Mouse (Mus musculus): ENCODE measurements around the gene Farp1. TPM values are rescaled to one million over a fixed set of nuclear protein-coding genes. Genes with fewer than 3 reads are reported as not detected.

The Farp1 gene
- polyA plus RNA-seq, 1 experiment = 28.8 TPM

- DNase-seq = peak; percentile 53
- Histone ChIP-seq H3K36me3 (ENCODE audit: control insufficient read depth, insufficient read depth, low read length) (no peaks in the 10 kb centered on the region), H3K4me3 (ENCODE audit: insufficient read depth, low read depth, low read length) (peak overlapping the region; percentile 8), H3K27me3 (replicated peaks; ENCODE audit: control insufficient read depth, insufficient read depth, low read length) (no peaks in the 10 kb centered on the region), H3K4me1 (ENCODE audit: control insufficient read depth, insufficient read depth, low read length) (peaks cover 46% of the 10 kb centered on the region), H3K27ac (ENCODE audit: insufficient read depth, low read depth, low read length) (peak overlapping the region; percentile 91)
- 37% methylated on average over 3 of the region's 3 CpGs for WGBS
- no peak for TF ChIP-seq CTCF (conservative IDR thresholded peaks at IDR 0.05; ENCODE audit: insufficient read depth, insufficient read length, low read depth, low read length)
- TF ChIP-seq POLR2A (IDR thresholded peaks at IDR 0.05; ENCODE audit: low read depth, low read length) = no peak
Measured at GRCm38 (mm10) chr14:121145291-121145690, 110.3 kb downstream of the Farp1 start.

- DNase-seq = peak; percentile 95
- WGBS = 15% methylated on average over 10 of the region's 10 CpGs
- H3K36me3 ChIP-seq (ENCODE audit: control insufficient read depth, insufficient read depth, low read length) = no peaks in the 10 kb centered on the region
- peaks cover 46% of the 10 kb centered on the region for H3K4me1 ChIP-seq (ENCODE audit: control insufficient read depth, insufficient read depth, low read length)
- H3K4me3 ChIP-seq (ENCODE audit: insufficient read depth, low read depth, low read length) = peak overlapping the region; percentile 8
- TF ChIP-seq CTCF (conservative IDR thresholded peaks at IDR 0.05; ENCODE audit: insufficient read depth, insufficient read length, low read depth, low read length) (no peak), POLR2A (IDR thresholded peaks at IDR 0.05; ENCODE audit: low read depth, low read length) (no peak)
- H3K27me3 ChIP-seq (replicated peaks; ENCODE audit: control insufficient read depth, insufficient read depth, low read length) = no peaks in the 10 kb centered on the region
- H3K27ac ChIP-seq (ENCODE audit: insufficient read depth, low read depth, low read length) = peak overlapping the region; percentile 91; the same call in 1 of the 2 replicates
Measured at GRCm38 (mm10) chr14:121145698-121146097, 110.7 kb downstream of the Farp1 start.

- WGBS = 42% methylated on average over 7 of the region's 7 CpGs
- Histone ChIP-seq H3K36me3 (ENCODE audit: control insufficient read depth, insufficient read depth, low read length) (no peaks in the 10 kb centered on the region), H3K27me3 (replicated peaks; ENCODE audit: control insufficient read depth, insufficient read depth, low read length) (no peaks in the 10 kb centered on the region), H3K4me3 (ENCODE audit: insufficient read depth, low read depth, low read length) (no peak overlapping the region), H3K27ac (ENCODE audit: insufficient read depth, low read depth, low read length) (peak overlapping the region; percentile 86), H3K4me1 (ENCODE audit: control insufficient read depth, insufficient read depth, low read length) (peaks cover 49% of the 10 kb centered on the region)
- no peak for TF ChIP-seq CTCF (conservative IDR thresholded peaks at IDR 0.05; ENCODE audit: insufficient read depth, insufficient read length, low read depth, low read length)
- DNase-seq = peak; percentile 77
Measured at GRCm38 (mm10) chr14:121146213-121146612, 111.2 kb downstream of the Farp1 start.

- H3K27ac ChIP-seq (ENCODE audit: insufficient read depth, low read depth, low read length) = peak overlapping the region; percentile 42
- no peak for DNase-seq
- H3K36me3 ChIP-seq (ENCODE audit: control insufficient read depth, insufficient read depth, low read length) = no peaks in the 10 kb centered on the region
- no peak for TF ChIP-seq POLR2A (IDR thresholded peaks at IDR 0.05; ENCODE audit: low read depth, low read length)
- TF ChIP-seq CTCF (conservative IDR thresholded peaks at IDR 0.05; ENCODE audit: insufficient read depth, insufficient read length, low read depth, low read length) = no peak
- whole genome bisulfite sequencing = 62% methylated on average over 3 of the region's 3 CpGs
- no peaks in the 10 kb centered on the region for H3K27me3 ChIP-seq (replicated peaks; ENCODE audit: control insufficient read depth, insufficient read depth, low read length)
- no peak overlapping the region for H3K4me3 ChIP-seq (ENCODE audit: insufficient read depth, low read depth, low read length)
- H3K4me1 ChIP-seq (ENCODE audit: control insufficient read depth, insufficient read depth, low read length) = peaks cover 56% of the 10 kb centered on the region
Measured at GRCm38 (mm10) chr14:121147026-121147425, 112.0 kb downstream of the Farp1 start.

- H3K27me3 ChIP-seq (replicated peaks; ENCODE audit: control insufficient read depth, insufficient read depth, low read length) = no peaks in the 10 kb centered on the region
- no peak overlapping the region for H3K4me3 ChIP-seq (ENCODE audit: insufficient read depth, low read depth, low read length)
- H3K4me1 ChIP-seq (ENCODE audit: control insufficient read depth, insufficient read depth, low read length) = peaks cover 60% of the 10 kb centered on the region
- H3K27ac ChIP-seq (ENCODE audit: insufficient read depth, low read depth, low read length) = no peak overlapping the region
- H3K36me3 ChIP-seq (ENCODE audit: control insufficient read depth, insufficient read depth, low read length) = no peaks in the 10 kb centered on the region
- DNase-seq = peak; percentile 68
- 58% methylated on average over 11 of the region's 11 CpGs for WGBS
- no peak for TF ChIP-seq POLR2A (IDR thresholded peaks at IDR 0.05; ENCODE audit: low read depth, low read length)
- TF ChIP-seq CTCF (conservative IDR thresholded peaks at IDR 0.05; ENCODE audit: insufficient read depth, insufficient read length, low read depth, low read length) = no peak
Measured at GRCm38 (mm10) chr14:121148088-121148785, 113.2 kb downstream of the Farp1 start.

- H3K36me3 ChIP-seq (ENCODE audit: control insufficient read depth, insufficient read depth, low read length) = no peaks in the 10 kb centered on the region
- no peak overlapping the region for H3K27ac ChIP-seq (ENCODE audit: insufficient read depth, low read depth, low read length)
- TF ChIP-seq CTCF (conservative IDR thresholded peaks at IDR 0.05; ENCODE audit: insufficient read depth, insufficient read length, low read depth, low read length) = no peak
- no peak for TF ChIP-seq POLR2A (IDR thresholded peaks at IDR 0.05; ENCODE audit: low read depth, low read length)
- H3K27me3 ChIP-seq (replicated peaks; ENCODE audit: control insufficient read depth, insufficient read depth, low read length) = no peaks in the 10 kb centered on the region
- peaks cover 50% of the 10 kb centered on the region for H3K4me1 ChIP-seq (ENCODE audit: control insufficient read depth, insufficient read depth, low read length)
- no peak for DNase-seq
- no peak overlapping the region for H3K4me3 ChIP-seq (ENCODE audit: insufficient read depth, low read depth, low read length)
- 78% methylated on average over 5 of the region's 5 CpGs for WGBS
Measured at GRCm38 (mm10) chr14:121149984-121150383, 115.0 kb downstream of the Farp1 start.

GRCm38 (mm10) chr14:121151837-121152236 is 116.8 kb downstream of the Farp1 start:
- DNase-seq = peak; percentile 69
- peak overlapping the region; percentile 80 for H3K27ac ChIP-seq (ENCODE audit: insufficient read depth, low read depth, low read length)
- H3K27me3 ChIP-seq (replicated peaks; ENCODE audit: control insufficient read depth, insufficient read depth, low read length) = no peaks in the 10 kb centered on the region
- H3K4me1 ChIP-seq (ENCODE audit: control insufficient read depth, insufficient read depth, low read length) = peaks cover 37% of the 10 kb centered on the region
- WGBS = 62% methylated on average over 10 of the region's 10 CpGs
- no peak overlapping the region for H3K4me3 ChIP-seq (ENCODE audit: insufficient read depth, low read depth, low read length)
- H3K36me3 ChIP-seq (ENCODE audit: control insufficient read depth, insufficient read depth, low read length) = no peaks in the 10 kb centered on the region
- TF ChIP-seq CTCF (conservative IDR thresholded peaks at IDR 0.05; ENCODE audit: insufficient read depth, insufficient read length, low read depth, low read length) (no peak), POLR2A (IDR thresholded peaks at IDR 0.05; ENCODE audit: low read depth, low read length) (no peak)
